Mouse (Mus musculus): ENCODE measurements around the gene Prox2.

DNA sequence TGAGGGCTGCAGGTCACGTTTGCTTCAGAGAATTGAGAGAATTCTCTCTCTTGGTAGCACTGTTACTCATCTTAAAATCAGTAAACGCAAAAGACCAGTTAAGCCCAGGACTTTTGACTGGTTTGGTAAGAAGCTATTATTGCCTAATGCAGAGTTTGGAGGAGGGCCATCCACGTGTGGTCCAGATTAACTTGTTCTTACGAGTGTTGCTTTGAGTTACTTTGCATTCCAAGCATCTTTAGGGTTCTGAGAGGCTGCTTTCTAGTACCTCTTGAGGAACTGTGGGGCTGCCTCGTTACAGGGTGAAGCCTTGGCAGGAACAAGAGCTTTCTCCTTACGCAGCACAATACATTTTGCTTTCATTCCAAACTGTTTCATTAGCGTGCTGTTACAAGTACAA, 5.1 kb upstream of the Prox2 start:
- no peak for TF ChIP-seq POLR2A (IDR thresholded peaks at IDR 0.05; ENCODE audit: insufficient read depth, low read depth, low read length)
- no peak for TF ChIP-seq CTCF (IDR thresholded peaks at IDR 0.05)
- TF ChIP-seq EP300 (IDR thresholded peaks at IDR 0.05; ENCODE audit: insufficient read depth, low read depth, low read length) = no peak
